Mouse (Mus musculus): ENCODE data around the gene Kcng1.

DNA sequence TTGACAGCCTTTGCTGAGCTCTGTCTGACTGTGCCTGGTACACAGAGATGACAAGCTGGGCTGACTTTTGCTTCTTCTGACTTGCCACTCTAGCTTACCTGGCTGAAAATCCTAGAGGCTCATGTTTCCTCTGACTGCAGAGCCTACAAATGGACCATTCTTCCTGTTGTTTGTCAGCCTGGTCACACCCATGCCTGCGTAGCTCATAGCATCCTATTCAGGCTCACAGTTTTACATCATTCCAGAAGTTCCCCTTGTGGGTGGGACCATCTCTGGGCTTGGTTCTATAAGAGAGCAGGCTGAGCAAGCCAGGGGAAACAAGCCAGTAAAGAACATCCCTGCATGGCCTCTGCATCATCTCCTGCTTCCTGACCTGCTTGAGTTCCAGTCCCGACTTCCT, 8.3 kb upstream of the Kcng1 start:
- no peak for TF ChIP-seq CTCF (IDR thresholded peaks at IDR 0.05; ENCODE audit: low read depth)
- no peak for TF ChIP-seq EP300 (optimal IDR thresholded peaks at IDR 0.05)

All from stomach, postnatal 0 days (tissue).